Mouse (Mus musculus) hindlimb bud, embryonic 11.5 days (tissue): ENCODE results near the gene Nol4l.

ENCODE experiments used
- DNase-seq: peaks from one replicate; pipeline ENCODE4 v3.0.0-alpha.2; 2012; ENCODE audit warnings: low read depth, low spot score; ENCODE audit errors: extremely low spot score

Gene Nol4l

GRCm38 (mm10) chr2:153445137-153446016, 84.4 kb downstream of the Nol4l start:
- no peak for DNase-seq

GRCm38 (mm10) chr2:153444254-153445136, 85.3 kb downstream of the Nol4l start:
- no peak for DNase-seq

DNA sequence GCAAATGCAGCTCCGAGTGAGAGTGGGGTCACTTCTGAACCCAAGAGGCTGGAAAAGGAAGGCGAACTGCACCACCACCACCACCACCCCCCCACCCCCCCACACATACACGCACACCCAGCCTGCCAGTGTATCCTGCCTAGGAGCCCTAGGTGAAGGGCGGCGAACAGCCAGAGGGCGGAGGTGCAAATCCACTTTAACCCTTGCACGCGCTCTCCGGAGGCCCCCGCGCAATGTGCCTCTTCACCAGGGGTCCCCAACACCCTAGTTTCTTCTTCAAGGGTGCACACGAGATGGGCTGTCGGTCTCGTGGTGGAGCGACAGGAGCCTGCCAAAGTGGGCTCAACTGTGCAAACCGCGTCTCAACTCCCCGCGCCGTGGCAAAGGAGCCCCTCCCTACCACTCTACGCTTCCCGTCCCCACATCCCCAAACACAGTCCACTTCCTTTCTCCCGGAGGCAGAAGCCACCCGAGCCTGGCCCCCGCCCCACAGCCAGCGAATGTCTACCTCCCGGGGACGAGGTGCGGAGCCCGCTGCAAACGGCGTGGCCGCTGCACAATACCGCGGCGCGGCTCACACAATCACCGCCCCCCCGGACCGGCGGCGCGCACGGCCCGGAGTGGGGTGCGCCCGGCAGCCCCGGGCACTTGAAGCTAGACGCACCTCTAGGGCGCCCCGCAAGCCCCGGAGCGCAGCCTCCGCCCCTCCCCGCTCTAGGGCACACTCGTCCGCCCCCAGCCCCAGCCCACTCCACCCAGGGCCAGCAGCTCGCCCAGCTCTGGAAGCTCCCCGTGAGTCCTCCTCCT, 86.1 kb downstream of the Nol4l start:
- no peak for DNase-seq

- no peak for DNase-seq
Measured at GRCm38 (mm10) chr2:153442720-153443119, 87.1 kb downstream of the Nol4l start.

GRCm38 (mm10) chr2:153441228-153441627, 88.5 kb downstream of the Nol4l start:
- no peak for DNase-seq

GRCm38 (mm10) chr2:153440755-153441154, 89.0 kb downstream of the Nol4l start:
- no peak for DNase-seq

DNA sequence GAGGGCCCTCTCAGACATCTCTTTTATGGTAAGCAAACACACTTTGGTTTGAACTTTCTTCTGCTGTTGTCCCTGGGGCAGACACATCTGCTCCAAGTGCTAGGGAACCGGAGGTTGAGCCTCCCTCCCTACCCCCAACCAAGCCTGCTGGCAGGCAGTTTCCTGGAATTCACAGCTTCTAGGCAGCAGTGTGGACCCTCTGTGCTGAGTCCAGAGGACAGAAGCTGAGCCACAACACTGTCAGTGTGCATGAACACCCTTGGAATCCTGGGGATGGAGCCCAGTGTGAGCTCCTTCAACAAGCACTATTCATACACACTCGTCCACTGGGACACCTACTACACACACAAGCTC, 92.5 kb downstream of the Nol4l start:
- DNase-seq = no peak

DNA sequence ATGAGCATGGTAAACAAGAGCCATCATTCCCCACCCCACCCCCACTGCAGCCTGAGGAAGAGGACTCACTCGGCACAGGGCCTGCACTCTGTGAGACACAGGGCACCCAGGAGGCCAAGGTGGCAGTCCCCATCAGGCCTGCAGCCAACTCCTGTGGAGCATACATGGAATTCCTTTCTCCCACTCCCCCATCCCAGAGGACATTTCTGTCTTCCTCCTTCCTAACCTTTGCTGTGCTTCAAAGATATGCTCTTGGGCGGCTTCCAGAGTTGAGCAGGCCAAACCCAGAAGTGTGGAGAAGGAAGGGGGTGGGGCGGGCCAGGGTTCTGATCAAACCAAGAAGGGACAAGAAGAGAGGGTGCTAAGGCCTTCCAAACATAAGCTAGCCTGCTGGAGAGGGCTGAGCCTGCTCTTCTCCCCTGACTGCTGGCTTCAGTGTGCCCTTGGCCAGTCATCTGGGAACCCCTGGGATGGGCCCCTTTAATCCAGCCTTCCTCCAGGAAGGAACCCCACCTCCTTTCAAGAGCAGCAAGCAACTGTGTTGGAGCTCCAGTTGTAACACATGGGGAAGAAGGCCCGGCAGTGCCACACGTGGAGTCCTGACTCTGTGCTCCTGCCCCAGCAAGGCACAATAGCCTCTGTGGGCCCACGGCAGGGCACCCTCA, 93.0 kb downstream of the Nol4l start:
- DNase-seq = no peak

- DNase-seq = no peak
Measured at GRCm38 (mm10) chr2:153434880-153435831, 94.6 kb downstream of the Nol4l start.

GRCm38 (mm10) chr2:153433859-153434258, 95.9 kb downstream of the Nol4l start:
- no peak for DNase-seq

- no peak for DNase-seq
Measured at GRCm38 (mm10) chr2:153432492-153432891, 97.3 kb downstream of the Nol4l start.

- DNase-seq = no peak
Measured at GRCm38 (mm10) chr2:153430571-153430970, 99.2 kb downstream of the Nol4l start.

- no peak for DNase-seq
Measured at GRCm38 (mm10) chr2:153428485-153428884, 101.3 kb downstream of the Nol4l start.

DNA sequence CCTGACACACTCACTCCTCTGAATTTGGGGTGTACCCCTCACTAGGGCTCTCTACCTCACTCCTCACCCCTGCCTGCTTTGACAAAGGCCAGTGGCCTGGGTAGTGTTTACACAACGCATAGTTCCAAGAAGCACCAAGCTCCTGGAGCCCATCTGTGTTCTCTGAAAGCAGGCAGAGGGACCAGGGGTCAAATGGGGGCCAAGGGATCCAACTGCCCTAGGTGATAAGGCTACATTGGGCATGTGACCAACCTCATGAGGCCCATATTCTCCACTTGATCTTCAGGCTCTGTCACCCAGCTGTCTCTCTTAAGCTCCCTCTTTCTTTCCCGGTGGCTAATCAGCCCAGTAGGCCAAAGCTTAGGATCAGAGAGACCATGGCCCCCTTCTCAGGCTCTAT, 102.8 kb downstream of the Nol4l start:
- DNase-seq = no peak

- no peak for DNase-seq
Measured at GRCm38 (mm10) chr2:153425998-153426670, 103.6 kb downstream of the Nol4l start.

GRCm38 (mm10) chr2:153425124-153425844, 104.5 kb downstream of the Nol4l start:
- DNase-seq = no peak

DNA sequence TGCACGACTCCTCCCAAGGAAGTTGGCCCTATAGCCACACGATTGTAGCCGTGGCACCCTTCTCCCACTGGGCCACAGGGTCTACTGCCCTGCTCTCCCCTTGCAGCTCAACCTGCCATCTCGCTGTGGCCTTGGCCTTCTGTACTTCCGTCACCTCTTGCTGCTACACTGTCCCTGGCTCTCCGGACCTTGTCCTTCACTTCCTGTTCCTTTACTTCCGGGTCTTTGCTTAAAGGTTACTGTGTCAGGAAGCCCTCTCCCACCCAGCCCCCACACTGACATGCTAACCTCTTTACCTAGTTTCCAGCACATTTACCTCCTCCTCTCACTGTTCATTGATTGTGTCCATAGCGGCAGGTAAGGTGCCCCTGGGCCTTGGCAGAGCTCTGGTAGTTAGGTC, 105.2 kb downstream of the Nol4l start:
- DNase-seq = no peak

- DNase-seq = no peak
Measured at GRCm38 (mm10) chr2:153423113-153423512, 106.7 kb downstream of the Nol4l start.
